Mouse (Mus musculus): ENCODE results near the gene 4930402H24Rik.

Gene 4930402H24Rik

DNA sequence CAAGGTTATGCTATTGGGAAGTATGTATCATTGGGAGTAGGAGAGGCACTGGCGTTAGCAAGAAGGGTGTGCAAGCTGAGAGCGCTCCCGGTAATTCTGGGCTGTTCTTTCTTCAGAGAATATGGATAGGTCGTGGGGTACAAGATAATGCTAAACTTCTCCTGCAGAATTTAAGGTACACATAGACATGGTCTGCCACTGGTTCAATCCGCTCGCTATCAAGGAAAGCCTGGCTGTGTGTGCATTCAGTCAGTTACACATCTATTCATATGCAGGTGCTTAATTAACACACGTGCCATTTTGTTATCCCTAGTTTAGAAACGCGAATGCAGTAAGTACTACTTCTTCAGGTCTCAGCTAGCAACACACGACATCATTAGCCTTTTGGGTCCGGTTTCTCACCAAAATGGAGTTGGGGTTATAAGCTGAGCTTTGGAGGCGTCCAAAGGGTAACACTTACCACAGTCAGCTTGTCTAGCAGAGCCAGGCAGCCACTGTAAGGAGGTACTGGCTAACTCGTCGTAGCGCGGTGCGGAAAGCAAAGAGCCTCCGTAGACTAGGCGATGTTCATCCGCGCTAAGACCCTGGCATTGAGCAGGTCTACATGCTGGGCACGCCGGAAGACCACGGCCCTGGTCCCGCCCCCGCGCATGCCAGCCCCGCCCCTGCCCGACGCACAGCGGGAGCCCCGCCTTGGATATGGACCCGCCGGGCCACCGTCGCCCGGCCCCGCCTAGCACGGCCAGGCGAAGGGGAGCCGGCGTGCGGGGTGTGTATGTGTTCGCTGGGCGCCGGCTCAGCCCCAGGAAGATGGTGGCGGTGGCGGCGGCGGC lies at the start of gene 4930402H24Rik, which contains the start of gene Atrn:
4930402H24Rik (minus strand) TSS at position 656 of the 833 bp plus-strand sequence.
Atrn (plus strand) TSS at position 745 of the 833 bp plus-strand sequence.
- DNase-seq = peak; percentile 89

DNA sequence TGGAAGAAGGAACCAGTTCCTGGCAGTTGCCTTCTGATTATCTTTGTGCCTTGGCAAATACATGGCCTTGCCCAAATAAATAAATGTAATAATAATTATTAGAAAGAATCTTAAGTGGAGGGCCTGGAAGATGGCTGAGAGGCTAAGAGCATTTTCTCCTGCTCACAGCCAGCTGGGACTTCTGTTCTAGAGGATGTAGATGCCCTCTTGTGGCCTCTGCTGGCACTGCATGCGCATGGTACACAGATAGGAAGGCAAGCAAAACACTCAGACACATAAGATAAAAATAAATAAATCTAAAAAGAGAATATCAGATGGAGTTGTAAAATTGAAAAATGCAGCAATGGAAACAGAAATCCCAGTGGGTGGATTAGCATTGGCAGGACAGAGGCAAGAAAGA lies 44.3 kb upstream of the 4930402H24Rik start:
- DNase-seq = peak; percentile 78

DNA sequence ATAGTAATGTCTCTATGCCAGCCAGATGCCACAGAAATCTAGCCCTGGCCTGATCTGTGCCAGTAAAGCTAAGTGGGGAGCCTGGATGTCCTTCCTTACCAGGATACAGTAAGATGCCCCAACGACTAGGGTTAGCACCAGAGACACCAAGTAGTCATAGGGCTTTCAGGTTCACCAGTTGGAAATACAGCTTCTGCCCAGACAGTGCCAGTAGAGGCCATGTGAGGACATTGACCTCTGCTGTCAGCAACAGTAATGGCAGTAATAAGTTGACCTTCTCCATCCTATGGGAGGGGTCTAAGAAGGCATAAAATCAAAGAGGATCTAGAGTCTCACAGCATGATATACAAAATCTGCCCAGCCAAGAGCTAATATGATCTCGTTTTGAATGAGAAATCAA lies 43.6 kb upstream of the 4930402H24Rik start:
- DNase-seq = no peak

DNA sequence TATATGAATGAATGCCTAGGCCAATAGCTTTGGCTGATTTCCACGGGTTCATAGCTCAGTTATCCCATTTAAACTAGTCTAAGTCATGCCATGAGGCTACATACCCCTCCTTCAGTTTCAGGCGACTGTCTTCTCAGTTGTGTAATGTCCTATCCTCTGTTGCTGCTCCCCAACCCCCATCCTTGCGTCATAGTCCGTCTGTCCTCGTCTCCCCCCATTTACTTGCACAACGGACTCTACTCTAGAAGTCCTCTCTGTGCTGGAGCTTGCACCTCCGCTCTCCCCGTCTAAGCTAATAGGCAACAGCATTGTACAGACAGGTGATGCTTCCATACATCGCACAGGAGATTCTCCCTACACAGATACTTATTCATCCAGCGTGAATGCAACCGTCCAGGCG lies 26.7 kb upstream of the 4930402H24Rik start:
- no peak for DNase-seq

DNA sequence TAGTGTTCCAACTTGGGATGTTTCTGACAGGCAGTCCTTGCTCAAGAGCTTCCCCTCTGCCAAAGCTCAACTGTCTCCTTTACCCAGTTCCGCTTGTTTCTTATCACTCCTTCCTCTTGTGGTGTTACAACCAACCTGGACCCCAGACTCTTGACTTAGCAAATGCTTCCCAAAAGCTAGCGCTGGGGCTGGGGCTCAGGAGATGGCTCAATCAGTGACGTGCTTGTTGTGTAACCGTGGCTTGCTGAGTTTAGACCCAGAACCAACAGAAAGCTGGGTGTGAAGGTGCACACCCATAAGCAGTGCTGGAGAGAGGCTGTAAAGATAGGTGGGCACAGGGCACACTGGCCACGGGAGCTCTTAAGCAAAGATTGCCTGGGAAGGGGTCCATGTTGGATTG lies 23.8 kb upstream of the 4930402H24Rik start:
- no peak for DNase-seq

DNA sequence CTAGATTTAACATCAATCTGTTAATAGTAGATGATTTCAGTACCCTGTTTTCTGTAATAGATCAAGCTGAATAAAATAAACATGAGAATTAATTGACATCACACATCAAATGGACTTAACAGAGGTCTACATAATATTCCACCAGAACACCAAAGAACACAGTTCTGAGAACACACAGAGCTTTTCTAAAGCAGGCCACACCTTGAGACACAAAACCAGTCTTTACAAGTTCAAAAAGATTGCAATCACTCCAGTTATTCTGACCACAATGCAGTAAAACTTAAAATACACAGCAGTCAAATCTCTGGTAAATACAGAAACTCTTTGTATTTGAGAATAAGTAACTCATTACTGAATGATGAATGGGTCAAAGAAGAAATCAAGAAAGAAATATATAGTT lies 22.3 kb upstream of the 4930402H24Rik start:
- no peak for DNase-seq

DNA sequence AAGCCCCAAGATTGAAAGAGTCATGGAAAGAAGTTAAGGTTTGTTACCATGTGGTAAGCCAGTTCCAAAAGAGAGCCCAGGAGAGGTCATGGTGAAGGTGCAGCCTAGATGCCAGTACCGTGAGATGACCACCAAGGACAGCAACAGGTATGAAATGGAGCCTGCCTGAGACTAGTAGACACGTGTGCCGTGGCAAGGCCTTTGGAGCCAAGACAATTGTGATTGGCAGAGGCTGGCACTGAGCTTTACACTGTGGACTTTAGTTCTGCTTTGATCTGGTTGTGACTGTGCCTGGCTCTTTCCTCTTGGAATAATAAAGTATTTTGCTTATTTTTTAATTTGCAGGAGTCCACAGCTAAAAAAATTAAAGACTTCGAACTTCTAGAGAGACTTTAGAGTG lies 21.8 kb upstream of the 4930402H24Rik start:
- DNase-seq = no peak

DNA sequence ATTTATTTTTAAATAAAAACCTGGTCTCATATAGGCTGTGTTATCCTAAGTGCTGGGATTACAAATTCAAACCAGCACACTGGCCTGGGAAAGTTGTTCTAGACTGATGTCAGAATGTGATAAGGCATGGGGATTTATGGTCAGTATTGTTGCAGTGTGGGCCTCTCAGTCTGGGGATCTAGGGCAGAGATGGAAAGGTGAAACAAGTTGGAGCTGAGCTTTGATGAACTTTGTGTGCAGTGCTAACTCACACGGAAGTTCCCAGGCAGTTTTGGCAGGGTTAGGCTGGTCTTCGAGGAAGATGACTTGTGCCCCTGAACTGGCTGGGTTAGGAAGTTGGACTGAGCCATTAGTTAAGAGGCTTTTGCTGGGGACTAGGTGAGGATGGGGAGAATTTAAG lies 18.7 kb upstream of the 4930402H24Rik start:
- no peak for DNase-seq

DNA sequence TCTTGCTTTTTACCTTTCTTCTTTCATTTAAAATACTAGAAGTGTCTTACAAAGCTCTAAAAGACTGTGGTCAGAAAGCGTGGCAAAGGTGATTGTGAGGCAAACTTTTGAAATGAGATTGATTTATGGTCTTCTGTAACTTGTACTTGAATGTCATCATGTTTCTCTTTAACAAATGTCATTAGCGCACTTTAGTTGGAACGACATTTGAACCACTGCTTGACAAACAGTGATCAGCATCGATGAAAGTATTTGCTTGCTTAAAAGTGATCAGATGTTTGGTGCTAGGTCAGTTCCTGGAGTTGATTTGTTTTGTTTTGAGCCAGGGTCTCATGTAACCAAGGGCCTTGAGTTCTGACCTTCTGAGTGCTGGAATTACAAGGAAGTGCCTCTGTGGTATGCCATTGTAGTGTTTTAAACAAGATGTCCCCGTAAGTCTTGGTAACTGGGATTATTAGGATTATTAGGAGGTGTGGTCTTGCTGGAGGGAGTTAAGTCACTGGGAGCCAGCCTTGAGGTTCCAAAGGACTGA lies 12.9 kb upstream of the 4930402H24Rik start:
- DNase-seq = no peak

DNA sequence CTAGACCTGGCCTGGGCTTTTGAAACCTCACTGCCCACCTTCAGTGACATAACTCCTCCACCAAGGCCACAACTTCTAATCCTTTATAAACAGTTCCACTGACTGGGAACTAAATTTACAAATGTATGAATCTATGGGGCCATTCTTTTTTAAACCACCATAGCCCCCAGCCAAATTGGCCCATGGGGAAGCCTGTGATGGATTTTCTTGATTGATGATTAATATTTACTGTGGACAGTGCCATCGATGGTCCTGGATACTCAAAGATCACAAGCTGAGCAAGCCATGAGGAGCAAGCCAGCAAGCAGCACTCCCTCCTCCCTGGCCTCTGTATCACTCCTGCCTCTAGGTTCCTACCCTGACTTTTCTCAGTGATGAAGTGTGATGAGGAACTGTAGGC lies 11.5 kb upstream of the 4930402H24Rik start:
- DNase-seq = no peak

DNA sequence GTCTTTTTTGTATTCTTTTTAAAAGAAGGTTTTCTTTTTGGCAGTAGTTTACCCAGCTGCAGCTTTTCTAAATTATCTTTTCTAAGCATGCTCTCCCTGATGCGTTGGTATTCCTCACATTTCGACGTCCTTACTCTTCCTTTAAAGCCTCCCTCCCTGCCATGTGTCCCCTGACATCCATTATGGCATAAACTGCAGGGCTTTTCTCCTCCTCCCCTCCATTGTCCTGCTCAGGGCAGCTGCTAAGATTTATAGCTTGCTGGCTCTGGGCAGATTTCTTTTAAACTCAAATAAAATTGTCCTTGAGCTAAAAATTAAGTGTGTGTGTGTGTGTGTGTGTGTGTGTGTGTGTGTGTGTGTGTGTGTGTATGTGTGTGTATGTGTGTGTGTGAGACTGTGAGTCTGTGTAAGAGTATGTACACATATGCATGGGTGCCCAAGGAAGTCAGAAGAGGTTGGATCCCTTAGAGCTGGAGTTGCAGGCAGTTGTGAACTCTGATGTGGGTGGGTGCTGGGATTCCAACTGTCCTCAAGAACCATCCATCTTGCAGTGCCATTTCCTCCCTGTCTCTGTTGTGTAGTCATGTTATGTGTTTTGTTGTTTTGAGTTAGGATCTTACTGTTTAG lies 10.4 kb upstream of the 4930402H24Rik start:
- no peak for DNase-seq

DNA sequence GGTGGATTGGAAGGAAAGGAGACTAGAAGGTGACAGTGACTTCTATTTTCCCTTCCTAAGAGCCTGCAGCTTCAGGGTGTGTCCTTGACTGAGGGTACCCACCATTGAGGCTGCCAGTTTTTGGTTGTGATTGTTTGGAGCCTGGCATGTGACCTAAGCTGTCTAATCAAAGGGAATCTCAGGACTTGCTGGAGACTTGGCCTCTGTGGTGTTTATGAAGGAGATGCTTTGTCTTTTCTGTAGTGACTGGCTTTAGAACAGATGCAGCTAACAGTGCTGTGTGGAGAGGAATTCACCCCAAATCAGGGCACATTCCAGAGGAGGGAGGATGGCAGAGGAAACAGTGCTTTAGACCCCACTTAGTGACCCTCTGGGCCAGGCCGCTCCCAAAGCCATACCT lies 8.7 kb upstream of the 4930402H24Rik start:
- DNase-seq = no peak

DNA sequence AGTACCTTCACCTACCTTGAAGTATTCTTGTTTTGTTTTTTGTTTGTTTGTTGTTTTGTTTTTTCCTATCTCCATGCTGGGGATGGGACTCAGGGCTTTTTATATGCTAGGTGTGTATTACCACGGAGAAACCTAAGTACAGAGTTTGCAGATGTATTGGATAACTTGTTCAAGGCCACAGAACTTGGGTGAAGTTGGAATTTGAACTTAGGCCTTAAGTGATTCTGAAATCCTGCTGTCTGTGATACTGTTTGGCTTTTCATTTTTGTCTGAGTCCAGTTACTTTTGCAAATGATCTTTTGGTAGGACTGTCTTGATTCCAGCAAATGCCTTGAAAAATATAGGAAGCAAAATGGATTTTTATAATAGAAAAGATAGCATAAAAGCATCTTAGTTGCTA lies 5.5 kb upstream of the 4930402H24Rik start:
- DNase-seq = no peak

DNA sequence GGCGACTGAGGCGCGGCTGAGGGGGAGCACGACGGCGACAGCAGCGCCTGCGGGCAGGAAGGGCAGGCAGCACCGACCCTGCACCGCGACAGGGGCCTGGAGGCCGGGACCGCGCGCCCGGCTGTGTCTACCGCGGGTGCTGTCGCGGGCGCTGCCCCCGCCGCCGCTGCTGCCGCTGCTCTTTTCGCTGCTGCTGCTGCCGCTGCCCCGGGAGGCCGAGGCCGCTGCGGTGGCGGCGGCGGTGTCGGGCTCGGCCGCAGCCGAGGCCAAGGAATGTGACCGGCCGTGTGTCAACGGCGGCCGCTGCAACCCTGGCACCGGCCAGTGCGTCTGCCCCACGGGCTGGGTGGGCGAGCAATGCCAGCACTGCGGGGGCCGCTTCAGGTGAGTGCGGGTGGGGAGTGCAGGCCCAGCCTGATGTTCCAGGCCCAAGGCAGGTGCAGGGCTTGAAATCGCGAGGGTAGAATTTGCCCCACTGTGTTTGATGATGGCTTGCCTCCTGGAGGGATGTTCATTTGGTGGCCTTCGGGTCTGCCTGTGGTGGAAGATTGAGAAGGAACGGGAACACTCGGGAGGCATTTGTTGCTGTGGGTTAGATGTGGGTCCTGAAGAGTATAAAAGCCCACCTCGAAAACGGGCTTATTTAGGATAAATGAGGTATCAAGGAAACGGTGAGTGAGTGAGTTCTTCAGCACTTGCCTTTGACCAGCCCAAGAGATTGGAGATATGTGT lies 544 bp upstream of the 4930402H24Rik start:
- DNase-seq = peak; percentile 59

DNA sequence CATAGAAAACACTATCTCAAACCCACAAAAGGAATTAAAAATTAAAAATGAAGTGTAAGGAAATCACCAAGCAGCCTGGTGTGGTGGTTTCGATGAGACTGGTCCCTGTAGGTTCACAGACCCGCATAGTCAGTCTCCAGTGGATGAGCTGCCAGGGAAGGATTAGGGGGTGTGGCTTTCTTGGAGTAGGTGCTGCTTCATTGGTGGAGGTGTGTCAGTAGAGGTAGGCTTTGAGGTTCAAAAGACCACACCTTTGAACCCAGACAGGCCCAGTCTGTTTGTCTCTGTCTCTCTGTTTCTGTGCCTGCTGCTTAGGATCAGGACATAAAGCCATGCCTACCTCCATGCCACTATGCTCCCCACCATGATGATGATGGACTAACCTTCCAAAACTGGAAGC lies 7.4 kb downstream of the 4930402H24Rik start:
- DNase-seq = no peak

DNA sequence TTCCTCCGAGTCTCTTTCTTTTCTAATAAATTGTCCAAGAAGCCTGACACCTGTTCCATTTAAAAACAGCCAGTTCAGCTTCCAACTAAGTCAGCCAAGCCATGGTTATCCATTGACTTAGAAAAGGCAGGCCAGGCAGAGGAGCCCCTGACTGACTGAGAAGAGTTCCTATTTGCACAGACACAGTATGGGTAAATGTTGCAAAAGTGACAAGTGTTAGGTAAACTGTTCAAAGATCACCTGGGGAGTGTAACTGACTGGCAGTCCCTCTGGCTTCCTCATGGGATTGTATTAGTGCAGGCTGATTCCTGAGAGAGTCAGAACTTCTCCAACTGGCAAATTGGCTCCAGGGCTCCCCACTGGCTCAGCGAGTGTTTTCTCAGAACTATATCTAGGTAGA lies 8.3 kb downstream of the 4930402H24Rik start:
- DNase-seq = no peak

DNA sequence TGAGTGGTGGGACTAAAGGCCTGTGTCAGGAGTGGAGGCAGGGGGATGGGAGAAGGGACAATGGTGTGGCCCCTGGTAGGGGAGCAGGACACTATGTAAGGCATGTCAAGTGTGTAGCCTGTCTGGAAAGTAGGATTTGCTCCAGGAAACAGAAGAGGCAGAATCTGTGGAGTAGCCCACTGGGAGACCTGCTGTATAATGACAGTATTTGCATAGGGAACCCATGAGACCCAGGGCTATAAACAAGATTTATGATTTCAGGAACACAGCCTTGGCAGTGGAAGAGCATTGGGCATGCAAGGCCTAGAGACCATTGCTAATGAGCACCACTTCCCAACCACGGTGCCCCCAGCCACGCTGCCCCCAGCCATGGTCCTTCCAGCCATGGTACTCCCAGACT lies 9.3 kb downstream of the 4930402H24Rik start:
- no peak for DNase-seq

DNA sequence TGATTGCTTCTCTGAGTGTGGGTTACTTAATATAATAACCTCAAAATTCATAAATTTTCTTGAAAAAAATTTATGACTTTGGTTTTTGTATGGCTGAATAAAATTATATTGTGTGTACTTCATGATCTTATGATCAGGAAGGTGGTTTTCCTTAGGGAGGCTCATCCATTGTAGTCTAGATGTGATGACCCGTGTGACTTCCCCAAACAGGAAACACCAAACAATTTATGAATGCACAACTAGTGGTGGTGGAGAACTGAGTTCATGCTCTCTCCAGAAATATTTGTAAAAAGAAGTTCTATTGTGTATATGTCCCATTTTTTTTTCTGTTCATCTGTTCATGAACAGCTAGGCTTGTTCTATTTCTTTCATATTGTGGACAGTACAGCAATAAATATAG lies 18.8 kb downstream of the 4930402H24Rik start:
- DNase-seq = no peak

DNA sequence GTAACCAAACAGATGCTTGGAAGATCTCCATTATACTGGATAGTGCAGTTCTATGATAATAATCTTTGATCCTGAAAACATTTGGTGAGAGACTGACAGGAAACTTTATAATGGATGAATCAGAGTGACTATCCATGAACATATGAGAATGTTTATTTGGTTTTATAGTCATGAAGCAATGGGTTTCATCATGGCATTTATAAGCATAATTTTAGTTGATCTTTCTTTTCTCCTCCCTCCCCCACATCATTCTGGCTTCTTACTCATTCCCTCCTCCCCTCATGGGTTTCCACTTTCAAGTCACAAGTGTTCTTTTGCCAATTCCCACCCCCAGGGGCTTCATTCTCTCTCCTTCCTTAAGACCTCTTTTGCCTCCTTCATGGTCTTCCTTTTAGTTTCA lies 19.2 kb downstream of the 4930402H24Rik start:
- no peak for DNase-seq

DNA sequence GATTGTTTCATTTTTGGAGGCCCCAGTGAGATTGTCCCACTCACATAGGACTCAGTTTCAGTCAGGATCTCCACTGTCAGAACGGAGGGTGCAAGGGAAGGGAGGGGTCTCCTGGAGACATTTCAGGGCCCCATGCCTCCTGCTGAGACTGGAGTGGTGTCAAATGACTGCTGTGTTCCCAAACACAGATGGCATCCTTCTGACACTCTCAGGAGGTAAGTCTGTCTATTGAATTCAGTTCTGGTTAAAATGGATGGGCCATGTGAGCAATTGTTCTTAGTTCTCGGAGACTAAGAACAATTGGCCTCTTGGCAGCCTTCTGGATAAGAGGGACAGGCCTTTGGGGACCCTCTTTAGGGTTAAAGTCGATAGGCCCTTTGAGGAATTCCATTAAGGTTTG lies 28.8 kb downstream of the 4930402H24Rik start:
- no peak for DNase-seq

DNA sequence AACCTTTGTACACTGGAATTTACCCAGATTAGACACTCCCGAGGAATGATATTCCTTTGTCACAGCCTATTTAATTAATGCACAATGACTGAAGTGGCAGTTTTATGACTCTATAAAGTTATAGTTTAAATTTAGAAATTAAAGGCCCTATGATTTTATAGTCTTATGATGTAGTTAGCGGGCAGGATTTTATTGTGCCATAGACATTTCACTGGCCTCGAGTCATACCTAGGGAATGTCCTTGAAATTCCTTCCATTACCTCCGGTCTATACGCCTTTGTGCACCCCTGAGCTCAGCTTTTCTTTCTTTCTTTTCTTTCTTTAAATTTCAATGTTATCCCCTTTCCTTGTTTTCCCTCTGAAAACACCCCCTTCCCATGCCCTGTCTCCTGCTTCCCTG lies 35.3 kb downstream of the 4930402H24Rik start:
- no peak for DNase-seq

DNA sequence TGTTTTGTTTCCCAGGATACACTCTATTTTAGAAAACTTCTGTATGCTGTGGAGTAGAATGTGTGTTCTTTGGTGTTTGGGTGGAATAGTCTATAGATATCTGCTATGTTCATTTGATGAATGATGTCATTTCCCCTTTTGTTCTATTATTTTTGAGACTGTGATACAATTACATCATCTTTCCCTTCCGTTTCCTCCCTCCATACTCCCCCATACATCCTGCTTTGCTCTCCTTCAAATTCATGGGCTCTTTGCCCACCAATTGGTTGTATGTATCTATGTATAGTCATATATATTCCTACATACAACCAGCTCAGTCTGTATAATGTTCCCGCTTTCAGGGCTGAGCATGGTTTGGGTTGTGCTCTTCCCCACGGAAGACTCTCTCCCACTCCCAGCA lies 44.1 kb downstream of the 4930402H24Rik start:
- no peak for DNase-seq

DNA sequence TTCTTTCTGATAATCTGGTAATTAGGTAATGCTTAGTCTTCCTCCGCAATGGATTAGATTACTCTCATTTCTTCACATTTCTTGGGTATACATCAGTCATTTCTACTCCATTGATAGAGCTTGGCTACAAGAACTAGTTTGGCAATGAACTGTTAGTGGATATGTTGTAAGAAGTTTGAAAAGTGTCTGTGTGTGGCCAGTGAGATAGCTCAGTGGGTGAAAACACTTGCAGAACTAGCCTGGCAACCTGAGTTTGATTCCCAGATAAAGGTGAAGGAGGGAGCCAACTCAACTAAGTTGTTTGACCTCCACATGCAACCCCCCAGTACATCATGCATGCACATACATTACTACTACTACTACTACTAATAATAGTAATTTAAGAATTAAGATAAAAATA lies 53.2 kb downstream of the 4930402H24Rik start:
- no peak for DNase-seq
